Mouse (Mus musculus) testis, postnatal 14 days (tissue): ENCODE results near the gene Gucy2d.
A peak's percentile ranks its signal among the peaks of the same experiment; 100 is the strongest.

Source experiments
- DNase-seq: peaks from one replicate; pipeline ENCODE4 v3.0.0; 2021; ENCODE audit warnings: low spot score

Gene Gucy2d

GRCm38 (mm10) chr7:98490328-98490727, 50.1 kb downstream of the Gucy2d start:
- no peak for DNase-seq

GRCm38 (mm10) chr7:98490911-98491310, 50.7 kb downstream of the Gucy2d start:
- DNase-seq = no peak

- no peak for DNase-seq
Measured at GRCm38 (mm10) chr7:98491451-98492200, 51.4 kb downstream of the Gucy2d start.

GRCm38 (mm10) chr7:98492331-98492730, 52.1 kb downstream of the Gucy2d start:
- no peak for DNase-seq

- DNase-seq = no peak
Measured at GRCm38 (mm10) chr7:98493307-98493706, 53.1 kb downstream of the Gucy2d start.

GRCm38 (mm10) chr7:98493901-98494480, 53.8 kb downstream of the Gucy2d start:
- no peak for DNase-seq

GRCm38 (mm10) chr7:98495591-98495990, 55.4 kb downstream of the Gucy2d start:
- no peak for DNase-seq

- DNase-seq = no peak
Measured at GRCm38 (mm10) chr7:98497451-98497850, 57.2 kb downstream of the Gucy2d start.

- no peak for DNase-seq
Measured at GRCm38 (mm10) chr7:98498101-98498500, 57.9 kb downstream of the Gucy2d start.

- peak; percentile 42 for DNase-seq
Measured at GRCm38 (mm10) chr7:98498656-98499560, 58.7 kb downstream of the Gucy2d start.

GRCm38 (mm10) chr7:98499561-98500292, 59.5 kb downstream of the Gucy2d start:
- no peak for DNase-seq

GRCm38 (mm10) chr7:98500470-98500869, 60.3 kb downstream of the Gucy2d start:
- DNase-seq = peak; percentile 73

GRCm38 (mm10) chr7:98501078-98501477, 60.9 kb downstream of the Gucy2d start:
- no peak for DNase-seq

GRCm38 (mm10) chr7:98502921-98503320, 62.7 kb downstream of the Gucy2d start:
- no peak for DNase-seq

- peak; percentile 33 for DNase-seq
Measured at GRCm38 (mm10) chr7:98503951-98504647, 63.9 kb downstream of the Gucy2d start.

GRCm38 (mm10) chr7:98504726-98505314, 64.6 kb downstream of the Gucy2d start:
- DNase-seq = no peak

- no peak for DNase-seq
Measured at GRCm38 (mm10) chr7:98505664-98506063, 65.4 kb downstream of the Gucy2d start.

- DNase-seq = no peak
Measured at GRCm38 (mm10) chr7:98510961-98511958, 71.0 kb downstream of the Gucy2d start.

GRCm38 (mm10) chr7:98513251-98513650, 73.0 kb downstream of the Gucy2d start:
- no peak for DNase-seq

GRCm38 (mm10) chr7:98522576-98522975, 82.4 kb downstream of the Gucy2d start:
- DNase-seq = no peak
